Mouse (Mus musculus) embryonic facial prominence, embryonic 11.5 days (tissue): Measurements from ENCODE around the gene Anpep. TPM values are rescaled to one million over a fixed set of nuclear protein-coding genes. Genes with fewer than 3 reads are reported as not detected.

Experiments used
- ATAC-seq: fragments of 200-750 bp; cut with Nextera tagmentation; replicated peaks from 2 replicates; pipeline ENCODE4 v1.8.0; 2017; ENCODE audit warnings: low read depth; ENCODE audit not compliant: insufficient number of reproducible peaks, low FRiP score, low TSS enrichment
- DNase-seq: peaks from one replicate; pipeline ENCODE4 v3.0.0-alpha.2; 2015; ENCODE audit warnings: low spot score
- H3K27ac ChIP-seq: fragments of 300-500 bp; sonication (generic); replicated peaks from 2 replicates; pipeline ENCODE4 v1.5.1; 2014; ENCODE audit warnings: mild to moderate bottlenecking, low read depth, low read length, control low read depth
- H3K27me3 ChIP-seq: fragments of 300-500 bp; sonication (generic); 2 replicates; pipeline ENCODE4 v1.6.1; 2014; ENCODE audit warnings: mild to moderate bottlenecking, low read length, moderate library complexity, mixed read lengths; ENCODE audit not compliant: control insufficient read depth, insufficient read depth
- H3K36me3 ChIP-seq: fragments of 300-500 bp; sonication (generic); replicated peaks from 2 replicates; pipeline ENCODE4 v1.6.1; 2014; ENCODE audit warnings: low read depth, mild to moderate bottlenecking, low read length, moderate library complexity, mixed read lengths; ENCODE audit not compliant: control insufficient read depth, insufficient read depth
- H3K4me1 ChIP-seq: fragments of 300-500 bp; sonication (generic); 2 replicates; pipeline ENCODE4 v1.6.1; 2014; ENCODE audit warnings: low read length, mixed read lengths; ENCODE audit not compliant: control insufficient read depth, insufficient read depth
- H3K4me2 ChIP-seq: fragments of 300-500 bp; sonication (generic); 2 replicates; pipeline ENCODE4 v1.6.1; 2014; ENCODE audit warnings: low read depth, mild to moderate bottlenecking, control low read depth, low read length, moderate library complexity
- H3K4me3 ChIP-seq: fragments of 300-500 bp; sonication (generic); 2 replicates; pipeline ENCODE4 v1.5.1; 2014; ENCODE audit warnings: low read depth, low read length, control low read depth
- H3K9ac ChIP-seq: fragments of 300-500 bp; sonication (generic); replicated peaks from 2 replicates; pipeline ENCODE4 v1.6.1; 2014; ENCODE audit warnings: mild to moderate bottlenecking, control low read depth, low read length
- H3K9me3 ChIP-seq: fragments of 300-500 bp; sonication (generic); replicated peaks from 2 replicates; pipeline ENCODE4 v1.6.1; 2016; ENCODE audit warnings: mild to moderate bottlenecking, low read length, inconsistent platforms, mixed read lengths; ENCODE audit not compliant: control insufficient read depth
- WGBS: fragments of 180-500 bp; shearing (Covaris S2); extraction: QIAGEN DNeasy Blood & Tissue Kit; methylation state at CpG from one replicate; pipeline ENCODE4 v1.1.7; 2014; 5-methylcytosine and 5-hydroxymethylcytosine counted together
- polyA plus RNA-seq: library from polyadenylated mRNA; unstranded; fragments of >200 nt; fragmentation: Nextera tagmentation; extraction: Ambion mirVana; gene quantifications from 2 replicates; pipeline ENCODE4 v1.2.1, GENCODE M21; 2014

Gene Anpep
- 7.5 and 7.9 TPM in 2 replicates for polyA plus RNA-seq

- no peaks in the 10 kb centered on the region for H3K27me3 ChIP-seq
- peaks cover 4% of the 10 kb centered on the region; the same call in 1 of the 2 replicates for H3K4me1 ChIP-seq
- 77% methylated on average over 9 of the region's 9 CpGs for WGBS
- H3K4me2 ChIP-seq, result no peak within 1 kb of the TSS
- DNase-seq (no peak), ATAC-seq (no peak)
- no peak within 1 kb of the TSS for H3K27ac ChIP-seq
- no peaks in the 10 kb centered on the region for H3K9me3 ChIP-seq
- no peak within 1 kb of the TSS for H3K9ac ChIP-seq
- no peaks in the 10 kb centered on the region for H3K36me3 ChIP-seq
- no peak within 1 kb of the TSS for H3K4me3 ChIP-seq
These were observed at the start of gene Anpep for GRCm38 (mm10) chr7:79860811-79861210. Anpep (minus strand) TSS chr7:79861059.

GRCm38 (mm10) chr7:79907356-79907755 lies 46.5 kb upstream of the Anpep start:
- Histone ChIP-seq H3K4me3 (no peak overlapping the region), H3K27ac (no peak overlapping the region), H3K4me2 (no peak overlapping the region), H3K27me3 (no peaks in the 10 kb centered on the region), H3K9me3 (no peaks in the 10 kb centered on the region), H3K36me3 (no peaks in the 10 kb centered on the region; the same call in none of the 2 replicates), H3K9ac (no peak overlapping the region), H3K4me1 (no peaks in the 10 kb centered on the region)
- DNase-seq (no peak), ATAC-seq (no peak)
- WGBS, result 63% methylated on average over 2 of the region's 2 CpGs

GRCm38 (mm10) chr7:79906914-79907313 lies 46.1 kb upstream of the Anpep start:
- Histone ChIP-seq H3K27ac (no peak overlapping the region), H3K4me1 (no peaks in the 10 kb centered on the region), H3K27me3 (no peaks in the 10 kb centered on the region), H3K4me2 (no peak overlapping the region), H3K36me3 (no peaks in the 10 kb centered on the region; the same call in none of the 2 replicates), H3K9me3 (no peaks in the 10 kb centered on the region), H3K9ac (no peak overlapping the region), H3K4me3 (no peak overlapping the region)
- 91% methylated on average over 3 of the region's 3 CpGs for WGBS
- DNase-seq (no peak), ATAC-seq (no peak)

- Histone ChIP-seq H3K36me3 (no peaks in the 10 kb centered on the region; the same call in 1 of the 2 replicates), H3K4me2 (no peak overlapping the region), H3K9me3 (no peaks in the 10 kb centered on the region), H3K4me3 (no peak overlapping the region), H3K9ac (no peak overlapping the region), H3K27ac (no peak overlapping the region), H3K4me1 (no peaks in the 10 kb centered on the region), H3K27me3 (no peaks in the 10 kb centered on the region)
- WGBS, result 84% methylated on average over 4 of the region's 4 CpGs
- DNase-seq (no peak), ATAC-seq (no peak)
These were observed 44.3 kb upstream of the Anpep start for GRCm38 (mm10) chr7:79905193-79905592.

DNA sequence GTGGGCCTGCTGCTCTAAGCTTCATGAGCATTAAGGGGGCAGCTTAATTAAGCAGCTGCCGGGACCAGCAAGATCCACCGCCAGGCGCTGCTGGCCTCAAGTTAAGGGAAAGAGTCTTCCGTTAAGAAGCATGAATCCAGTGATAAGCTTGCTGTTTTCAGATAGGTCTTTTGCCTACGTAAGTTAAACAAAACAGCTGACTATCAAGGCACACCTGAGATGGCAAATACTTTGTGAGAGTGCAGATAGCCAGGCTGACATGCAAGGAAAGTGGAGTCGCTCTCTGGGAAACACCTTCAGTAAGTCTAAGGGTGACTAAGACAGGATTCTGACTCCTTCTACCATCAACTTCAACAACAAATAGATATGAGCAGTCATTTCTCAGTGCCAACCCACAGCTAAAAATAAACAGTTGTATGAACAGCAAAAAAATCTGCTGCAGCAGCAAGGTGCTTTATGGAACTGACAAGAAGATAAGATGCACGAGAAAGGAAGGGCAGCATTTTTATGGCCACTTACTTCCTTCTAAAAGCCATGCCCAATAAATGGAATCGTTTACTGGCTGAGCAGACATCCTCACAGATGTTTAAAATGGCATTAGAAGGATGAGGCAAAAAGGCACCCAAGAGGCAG lies 42.4 kb upstream of the Anpep start:
- Histone ChIP-seq H3K9me3 (no peaks in the 10 kb centered on the region), H3K4me2 (no peak overlapping the region), H3K36me3 (no peaks in the 10 kb centered on the region), H3K4me1 (no peaks in the 10 kb centered on the region), H3K9ac (no peak overlapping the region), H3K4me3 (no peak overlapping the region), H3K27me3 (no peaks in the 10 kb centered on the region), H3K27ac (no peak overlapping the region)
- 93% methylated on average over 8 of the region's 8 CpGs for WGBS
- no peak for DNase-seq
- ATAC-seq, result no peak

DNA sequence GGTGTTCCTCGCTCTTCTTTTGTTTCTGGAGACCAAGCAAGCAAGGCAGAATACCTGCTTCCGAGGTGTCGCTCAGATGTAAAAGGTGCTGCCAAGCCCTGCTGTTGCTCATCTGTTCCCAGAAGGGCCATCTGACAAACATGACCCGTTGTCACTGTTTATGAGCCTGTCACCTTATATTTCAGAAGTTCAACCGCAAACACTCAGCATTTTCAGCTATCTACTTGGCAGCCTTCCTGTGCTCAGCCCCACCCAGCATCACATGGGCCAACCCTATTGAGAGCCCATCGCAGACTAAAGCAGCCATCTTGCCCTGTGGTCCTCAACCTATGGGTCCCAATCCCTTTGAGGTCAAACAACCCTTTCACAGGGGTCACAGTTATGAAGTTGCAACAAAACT lies 39.9 kb upstream of the Anpep start:
- H3K36me3 ChIP-seq, result no peaks in the 10 kb centered on the region; the same call in 1 of the 2 replicates

DNA sequence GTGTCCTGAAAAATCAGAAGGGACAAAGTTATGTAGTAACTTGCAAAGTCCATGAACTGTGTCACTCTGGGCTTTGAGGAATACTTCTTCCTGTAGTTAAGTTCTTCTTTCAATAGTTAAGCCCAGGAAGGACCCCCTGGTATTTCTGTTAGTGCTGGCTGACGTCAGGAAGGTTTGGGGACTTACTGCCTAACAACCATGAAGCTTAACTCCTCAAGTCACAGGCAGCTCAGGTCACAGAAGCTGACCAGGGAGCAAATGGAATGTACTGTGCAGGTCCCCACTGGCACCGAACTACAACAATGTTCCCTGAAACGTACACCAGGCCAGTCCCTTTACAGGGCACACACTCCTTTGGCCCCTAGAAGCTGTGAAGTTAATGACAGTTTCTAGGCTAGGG lies 34.4 kb upstream of the Anpep start:
- no peak for DNase-seq
- Histone ChIP-seq H3K4me2 (no peak overlapping the region), H3K36me3 (no peaks in the 10 kb centered on the region; the same call in 1 of the 2 replicates), H3K9ac (no peak overlapping the region), H3K9me3 (no peaks in the 10 kb centered on the region), H3K4me1 (no peaks in the 10 kb centered on the region), H3K4me3 (no peak overlapping the region), H3K27me3 (no peaks in the 10 kb centered on the region), H3K27ac (no peak overlapping the region)
- 82% methylated on average over 3 of the region's 3 CpGs for WGBS
- no peak for ATAC-seq

More for the DNA sequence above, 39.9 kb upstream of the Anpep start:
- no peaks in the 10 kb centered on the region for H3K27me3 ChIP-seq
- DNase-seq, result no peak
- H3K9me3 ChIP-seq, result no peaks in the 10 kb centered on the region
- no peak overlapping the region for H3K4me3 ChIP-seq
- H3K4me1 ChIP-seq, result no peaks in the 10 kb centered on the region
- 97% methylated on average over 6 of the region's 6 CpGs for WGBS
- no peak overlapping the region for H3K4me2 ChIP-seq
- no peak for ATAC-seq
- no peak overlapping the region for H3K9ac ChIP-seq
- H3K27ac ChIP-seq, result no peak overlapping the region

DNA sequence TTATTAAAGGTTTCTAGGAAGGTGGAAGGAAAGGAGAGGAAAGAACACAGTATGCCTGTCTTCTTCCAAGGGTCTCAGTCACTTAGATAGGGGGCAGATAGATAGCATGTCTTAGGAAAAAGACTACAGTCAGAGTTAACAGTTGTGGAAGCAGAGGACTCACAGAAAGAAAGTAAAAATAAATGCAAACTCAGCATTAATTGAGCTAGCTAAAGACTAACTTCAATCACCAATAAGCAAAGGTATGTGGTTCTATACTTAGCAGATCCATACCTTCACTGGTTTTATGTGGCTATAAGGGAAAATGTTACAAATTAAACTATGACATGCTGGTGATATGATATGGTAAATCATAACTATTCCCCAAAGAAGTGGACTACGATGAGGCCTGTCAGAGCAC lies 33.9 kb upstream of the Anpep start:
- no peak overlapping the region for H3K9ac ChIP-seq
- ATAC-seq (no peak), DNase-seq (no peak)
- no peaks in the 10 kb centered on the region for H3K9me3 ChIP-seq
- WGBS, result 94% methylated on average over 1 of the region's 1 CpGs
- no peaks in the 10 kb centered on the region; the same call in 1 of the 2 replicates for H3K36me3 ChIP-seq
- no peak overlapping the region for H3K4me2 ChIP-seq
- H3K27ac ChIP-seq, result no peak overlapping the region
- H3K4me1 ChIP-seq, result no peaks in the 10 kb centered on the region
- H3K4me3 ChIP-seq, result no peak overlapping the region
- H3K27me3 ChIP-seq, result no peaks in the 10 kb centered on the region
